Mouse (Mus musculus) adrenal gland, postnatal 36 days (tissue): Measurements from ENCODE around the gene Bysl. TPM values are rescaled to one million over a fixed set of nuclear protein-coding genes. Genes with fewer than 3 reads are reported as not detected.
A peak's percentile ranks its signal among the peaks of the same experiment; 100 is the strongest.
"Not testable (repeated sequence)": the region's sequence is repeated elsewhere in the genome, so short reads cannot be mapped to it uniquely, and the experiment has no call there.

Source experiments
- DNase-seq, 2 experiments: peaks; one replicate each; pipeline ENCODE4 v3.0.0; 2021; ENCODE audit warnings: mixed read lengths in 1 of 2
- long read RNA-seq, 2 experiments: library from polyadenylated mRNA; stranded (forward); transcript quantifications; one replicate each; pipeline ENCODE4 v2.0.0; 2021; ENCODE audit warnings: borderline sequencing depth in 2 of 2
- total RNA-seq, 2 experiments: library from RNA; stranded (reverse); gene quantifications; 2 replicates each; pipeline ENCODE4 v1.2.3; 2021

Bysl gene
- total RNA-seq = 10 to 100 TPM; 18.7 to 24.8 TPM
- long read RNA-seq, experiment 1, transcript Bysl-201 (7 exons, 3,854 nt) = major isoform, 50 of 53 reads
- long read RNA-seq, experiment 1, partial matches to known transcripts = 2 of 53 reads
- long read RNA-seq, experiment 1, other reads (novel, unspliced or antisense) = 1 of 53 reads
- long read RNA-seq, experiment 2, transcript Bysl-201 (7 exons, 3,854 nt) = major isoform, 20 of 21 reads
- long read RNA-seq, experiment 2, partial matches to known transcripts = 0 of 21 reads
- long read RNA-seq, experiment 2, other reads (novel, unspliced or antisense) = 1 of 21 reads

DNA sequence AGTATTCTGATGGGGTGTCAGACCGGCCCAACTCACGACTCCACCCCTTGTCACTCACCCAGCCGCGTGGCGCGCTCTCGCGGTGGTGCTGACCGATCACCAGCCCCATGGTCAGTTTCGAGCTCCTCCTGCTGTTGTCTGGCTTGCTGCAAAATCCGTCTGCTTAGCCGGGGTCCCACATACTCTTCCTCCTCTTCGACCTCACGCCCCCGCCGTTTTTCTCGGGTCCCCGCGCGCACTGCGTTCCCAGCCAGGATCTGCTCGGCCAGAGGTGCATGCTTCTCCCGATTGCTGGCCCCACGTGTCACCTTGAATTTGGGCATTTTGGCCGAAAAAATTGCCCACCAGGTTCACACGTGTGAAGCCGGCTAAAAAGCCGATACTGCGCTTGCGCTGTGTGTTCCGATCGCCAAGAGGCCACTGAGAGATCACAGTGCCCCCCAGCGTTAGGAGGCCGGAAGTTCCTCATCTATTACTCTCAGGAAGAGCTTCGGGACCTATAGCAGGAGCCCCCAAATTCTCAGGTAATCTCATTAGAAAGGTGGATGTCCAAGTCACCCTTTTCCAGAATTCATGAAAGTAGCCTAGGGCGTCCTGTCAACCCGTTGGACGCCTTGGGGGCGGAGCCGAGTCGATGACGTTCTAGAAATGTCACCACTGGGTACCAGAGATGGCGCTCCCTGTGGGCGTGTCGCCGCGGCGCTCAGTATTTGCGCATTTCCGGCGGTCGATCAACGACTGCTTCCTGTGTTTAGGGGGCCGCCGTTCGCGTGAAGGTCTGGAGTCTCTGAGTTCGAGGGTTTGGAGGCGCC lies at the start of gene Bysl, which contains the start of the genes Med20 and Gm20517:
Gene Bysl, minus strand, starts transcription at position 644 of the 812 bp plus-strand sequence.
Gene Med20, plus strand, starts transcription at position 734 of the 812 bp plus-strand sequence.
Gene Gm20517, plus strand, starts transcription at position 741 of the 812 bp plus-strand sequence.
- DNase-seq = peak; percentile 98

DNA sequence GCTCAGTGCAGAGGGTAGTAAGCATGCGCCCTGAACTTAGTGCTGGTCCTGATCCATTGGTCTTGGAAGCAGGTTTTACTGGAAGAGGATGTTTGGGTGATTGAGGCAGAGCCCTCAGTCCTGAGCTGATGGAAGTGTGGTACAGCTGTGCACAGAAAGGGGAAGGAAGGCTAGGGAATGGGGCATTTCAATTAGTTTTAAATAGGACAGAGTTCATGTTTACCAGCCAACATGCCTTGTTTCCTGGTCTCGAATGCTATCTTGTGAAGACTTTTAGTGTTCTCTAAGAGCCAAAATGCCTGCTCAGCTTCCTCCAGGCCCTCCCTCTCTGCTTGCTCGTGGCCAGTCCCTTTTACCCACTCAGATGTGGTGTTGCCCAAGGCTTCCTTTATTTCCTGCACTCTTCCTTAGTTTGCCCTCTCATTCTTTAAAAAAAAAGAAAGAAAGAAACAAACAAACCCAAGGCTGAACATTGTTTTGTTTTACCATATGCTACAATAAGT lies 47.5 kb upstream of the Bysl start:
- no peak for DNase-seq

DNA sequence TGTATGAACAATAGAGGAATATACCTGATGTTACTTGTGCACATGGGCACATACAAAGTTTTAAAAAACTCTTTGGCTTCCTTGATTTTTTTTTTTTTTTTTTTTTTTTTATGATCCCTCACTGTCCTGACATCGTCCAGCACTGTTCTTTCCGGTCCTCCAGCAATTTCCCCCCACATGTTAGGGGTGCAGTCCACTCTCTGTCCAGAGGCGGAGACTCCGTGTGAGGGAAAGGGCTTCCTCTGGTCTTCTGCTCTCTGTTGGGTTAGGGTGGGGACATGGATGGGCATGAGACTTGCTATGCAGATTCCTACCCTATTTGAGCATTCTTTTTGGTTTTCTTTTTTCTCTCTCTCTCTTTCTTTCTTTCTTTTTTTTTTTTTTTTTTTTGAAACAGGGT lies 46.6 kb upstream of the Bysl start:
- no peak for DNase-seq

DNA sequence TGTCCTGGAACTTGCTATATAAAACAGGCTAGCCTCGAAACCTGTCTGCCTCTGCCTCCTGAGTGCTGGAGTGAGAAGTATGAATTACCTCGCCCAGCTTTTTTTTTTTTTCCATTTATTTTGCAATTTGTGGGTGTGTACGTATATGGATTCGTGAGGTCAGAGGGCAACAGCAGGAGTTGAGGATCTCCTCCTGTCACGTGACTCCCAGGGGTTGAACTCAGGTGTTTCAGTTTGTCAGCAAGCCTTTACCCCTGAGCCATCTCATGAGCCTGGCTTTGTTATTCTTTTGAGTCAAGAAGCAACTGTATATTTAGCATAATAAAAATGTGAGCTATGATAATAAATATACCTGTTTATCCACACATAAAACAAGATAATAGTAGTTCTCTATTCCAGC lies 44.4 kb upstream of the Bysl start:
- DNase-seq = no peak

DNA sequence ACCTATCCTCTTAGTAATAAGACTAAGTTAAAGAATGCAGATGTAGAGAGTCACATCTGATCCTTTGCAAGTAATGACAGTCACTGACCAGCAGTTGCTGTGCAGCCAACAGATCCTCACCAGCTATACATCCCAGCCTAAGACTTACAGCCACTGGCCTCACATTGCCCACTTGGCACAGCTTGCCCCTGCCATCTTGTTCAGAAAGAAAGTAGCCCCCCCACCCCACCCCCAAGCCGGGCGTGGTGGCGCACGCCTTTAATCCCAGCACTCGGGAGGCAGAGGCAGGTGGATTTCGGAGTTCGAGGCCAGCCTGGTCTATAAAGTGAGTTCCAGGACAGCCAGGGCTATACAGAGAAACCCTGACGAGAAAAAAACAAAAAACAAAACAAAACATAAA lies 43.1 kb upstream of the Bysl start:
- DNase-seq = not testable (repeated sequence)

DNA sequence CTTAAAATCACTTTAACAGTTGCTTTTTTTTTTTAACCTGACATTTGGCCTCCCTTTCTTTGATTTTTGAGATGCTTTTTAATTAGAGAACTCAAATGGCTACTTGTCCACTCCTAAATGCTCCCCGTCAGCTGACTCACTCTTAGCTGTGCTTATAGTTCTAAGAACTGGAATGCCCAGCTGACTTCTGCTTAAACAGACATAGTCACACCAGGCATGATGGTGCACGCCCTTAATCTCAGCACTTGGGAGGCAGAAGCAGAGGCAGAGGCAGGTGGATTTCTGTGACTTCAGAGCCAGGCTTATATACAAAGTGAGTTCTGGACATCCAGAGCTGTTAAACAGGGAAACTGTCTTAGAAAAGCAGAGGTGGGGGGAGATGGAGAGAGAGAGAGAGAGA lies 40.7 kb upstream of the Bysl start:
- DNase-seq = no peak

DNA sequence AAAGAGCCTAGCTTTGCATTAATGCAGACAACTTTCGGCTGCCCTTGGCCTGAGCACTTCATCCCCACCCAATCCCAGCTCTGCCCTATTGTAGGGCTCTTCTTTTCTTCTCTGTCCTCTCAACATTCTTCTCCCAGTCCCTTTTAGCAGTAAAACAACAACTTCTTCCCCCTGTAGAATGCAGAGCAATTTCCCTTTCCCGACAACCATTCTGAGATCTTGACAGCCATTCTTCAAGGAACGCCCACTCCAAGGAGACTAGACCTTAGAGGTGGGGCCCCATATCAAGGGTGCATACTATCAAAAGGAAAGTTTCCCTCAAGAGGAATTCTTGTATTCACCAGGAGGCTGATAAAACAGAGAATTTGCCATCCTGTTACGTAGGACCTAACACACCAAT lies 37.7 kb upstream of the Bysl start:
- no peak for DNase-seq

DNA sequence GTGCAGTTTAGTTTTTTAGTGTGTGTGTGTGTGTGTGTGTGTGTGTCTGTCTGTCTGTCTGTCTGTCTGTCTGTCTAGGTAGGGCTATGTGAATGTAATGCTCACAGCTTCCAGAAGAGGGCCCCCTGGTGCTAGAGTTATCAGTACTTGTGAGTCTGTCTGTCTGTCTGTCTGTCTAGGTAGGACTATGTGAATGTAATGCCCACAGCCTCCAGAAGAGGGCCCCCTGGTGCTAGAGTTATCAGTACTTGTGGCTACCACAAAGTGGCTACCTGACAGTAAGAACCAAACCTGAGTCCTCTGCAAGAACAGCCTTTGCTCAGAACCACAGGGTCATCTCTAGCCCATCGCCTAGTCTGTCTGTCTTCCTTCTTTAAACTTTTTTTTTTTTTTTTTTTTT lies 35.4 kb upstream of the Bysl start:
- peak; percentile 12 to 77 for DNase-seq

DNA sequence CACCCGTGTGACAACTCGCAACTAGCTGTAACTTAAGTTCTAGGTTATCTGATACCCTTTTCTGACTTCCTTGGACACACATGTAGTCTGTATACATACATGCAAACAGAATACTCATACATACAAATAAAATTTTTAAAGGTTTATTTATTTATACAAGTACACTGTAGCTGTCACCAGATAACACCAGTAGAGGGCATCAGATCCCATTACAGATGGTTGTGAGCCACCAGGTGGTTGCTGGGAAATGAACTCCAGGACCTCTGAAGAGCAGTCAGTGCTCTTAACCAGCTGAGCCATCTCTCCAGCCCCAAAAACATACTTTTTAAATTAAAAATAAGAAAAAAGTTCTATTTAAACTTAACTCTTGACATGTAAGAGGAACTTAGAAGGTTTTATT lies 31.7 kb upstream of the Bysl start:
- no peak for DNase-seq

DNA sequence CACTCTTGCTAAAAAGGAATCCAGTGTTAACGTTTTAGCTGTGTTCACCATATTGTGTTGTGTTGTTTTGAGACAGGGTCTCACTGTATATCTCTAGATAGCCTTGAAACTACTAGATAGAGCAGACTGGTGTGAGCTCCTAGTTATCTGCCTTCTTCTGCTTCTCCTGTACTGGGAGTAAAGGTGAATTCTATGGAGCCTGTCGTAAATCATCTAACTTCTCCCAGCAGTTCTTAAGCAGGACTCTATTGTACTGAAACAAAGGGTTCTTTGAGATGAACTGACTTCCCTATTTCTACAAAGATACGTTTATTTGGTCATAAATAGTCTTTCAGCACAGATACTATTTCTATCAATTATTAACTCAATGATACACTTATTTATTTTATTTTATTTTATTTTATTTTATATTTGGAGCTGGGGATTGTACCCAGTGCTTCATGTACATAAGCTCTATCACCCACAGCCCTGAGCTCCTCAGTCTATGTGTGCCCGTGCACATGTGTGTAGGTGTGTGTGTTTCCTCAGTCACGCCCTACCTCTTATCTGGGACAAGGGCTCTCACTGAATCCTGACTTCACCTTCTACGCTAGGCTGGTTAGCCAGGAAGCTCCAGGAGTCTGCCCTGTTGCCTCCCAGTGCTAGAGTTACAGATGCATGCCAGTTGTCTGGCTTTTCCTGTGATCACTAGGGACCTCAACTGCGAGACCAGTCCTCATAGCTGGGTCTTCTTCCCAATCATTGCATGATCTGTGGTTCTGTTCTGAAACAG lies 22.9 kb upstream of the Bysl start:
- no peak for DNase-seq

DNA sequence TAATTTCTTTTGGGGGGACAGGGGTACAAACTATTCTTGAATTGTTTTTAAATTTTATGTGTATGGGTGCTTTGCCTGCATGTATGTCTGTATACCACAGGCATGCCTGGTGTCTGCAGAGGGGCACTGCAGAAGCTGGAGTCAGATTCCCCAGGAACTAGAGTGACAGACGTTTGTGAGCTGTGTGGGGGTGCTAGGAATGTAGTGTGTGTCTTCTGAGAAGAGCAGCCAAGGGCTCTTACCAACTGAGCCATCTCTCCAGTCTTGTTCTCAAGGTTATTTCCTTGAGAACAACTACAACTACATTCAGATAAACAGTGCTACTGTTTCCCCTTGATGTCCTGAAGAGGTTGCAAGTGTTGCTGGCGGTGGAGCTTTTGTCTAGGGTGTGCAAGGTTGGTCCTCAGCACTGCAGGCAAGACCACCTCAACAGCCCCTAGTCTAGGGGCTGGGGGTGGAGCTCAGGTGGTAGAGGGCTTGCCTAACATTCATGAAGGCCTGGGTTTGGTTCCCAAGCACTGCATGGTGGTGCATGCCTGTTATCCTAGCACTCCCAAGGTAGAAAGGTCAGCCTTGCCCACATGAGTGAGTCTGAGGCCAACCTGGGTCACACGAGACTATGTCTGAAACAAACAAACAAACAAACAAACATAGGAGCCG lies 21.0 kb upstream of the Bysl start:
- DNase-seq = no peak

DNA sequence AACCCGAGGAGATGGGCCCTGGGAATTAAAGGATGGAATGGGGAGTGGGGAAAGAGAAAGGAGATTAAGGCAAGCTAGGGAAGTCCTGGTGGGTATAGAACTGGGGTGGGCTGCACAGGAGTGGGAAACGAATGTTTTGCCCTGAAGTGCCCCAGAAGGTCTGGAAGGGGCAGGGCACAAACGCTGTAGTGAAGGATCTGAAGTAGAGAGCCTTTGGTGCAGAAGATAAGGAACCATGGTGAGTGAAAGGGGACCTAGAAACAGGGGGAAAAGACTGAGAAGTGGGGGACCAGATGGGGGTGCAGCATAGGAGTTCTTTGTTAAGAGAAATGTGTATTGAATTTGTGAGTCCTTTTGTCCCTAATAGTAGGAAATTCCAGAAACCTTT lies 19.4 kb upstream of the Bysl start, which contains the start of gene Usp49:
Gene Usp49, plus strand, starts transcription at position 13 of the 388 bp plus-strand sequence.
- DNase-seq = no peak

DNA sequence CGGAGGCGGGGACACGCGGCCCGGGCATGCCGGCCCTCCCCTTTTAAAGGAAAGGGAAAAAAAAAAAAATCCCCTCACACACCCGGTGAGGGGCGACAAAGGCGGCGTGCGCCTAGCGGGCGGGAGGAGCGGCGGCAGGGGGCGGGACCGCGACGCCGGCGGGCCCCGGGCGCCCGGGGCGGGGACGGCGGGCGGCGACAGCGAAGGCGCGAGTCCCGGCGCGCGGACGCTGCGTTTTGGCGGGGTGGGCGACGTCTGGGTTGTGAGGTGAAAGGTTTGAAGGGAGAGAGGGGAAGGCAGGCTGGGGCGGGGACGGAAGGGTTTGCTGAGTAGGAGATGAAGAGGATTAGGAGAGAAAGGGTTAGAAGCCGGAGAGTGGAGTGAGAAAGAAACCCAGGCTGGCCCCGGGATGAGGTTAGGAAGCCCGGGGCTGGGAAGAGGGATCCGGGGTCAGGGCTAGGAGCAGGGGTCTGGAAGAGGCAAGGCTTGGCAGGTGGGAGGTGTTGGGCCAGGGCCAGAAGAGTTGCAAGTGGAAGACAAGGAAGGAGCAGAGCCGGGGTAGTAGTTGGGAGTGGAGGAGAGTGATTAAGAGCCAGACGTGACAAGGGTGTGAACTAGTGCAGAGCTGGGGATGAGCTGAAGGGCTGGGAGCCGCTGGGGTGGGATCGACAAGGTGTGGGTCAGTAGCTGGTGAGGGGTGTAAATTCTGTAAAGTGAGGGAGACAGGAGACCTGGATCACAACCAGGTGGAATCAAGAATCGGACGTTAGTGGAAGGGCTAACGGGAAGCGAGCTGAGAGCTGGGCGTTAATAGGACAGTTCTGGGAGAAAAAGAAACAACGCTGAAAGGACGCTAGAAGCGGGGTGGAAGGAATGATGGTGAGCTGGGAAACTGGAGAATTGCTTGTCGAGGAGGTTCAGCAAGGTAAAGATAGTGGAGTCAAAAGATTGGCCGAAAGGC lies 18.7 kb upstream of the Bysl start:
- DNase-seq = peak in 1 of 2 experiments; percentile 70

DNA sequence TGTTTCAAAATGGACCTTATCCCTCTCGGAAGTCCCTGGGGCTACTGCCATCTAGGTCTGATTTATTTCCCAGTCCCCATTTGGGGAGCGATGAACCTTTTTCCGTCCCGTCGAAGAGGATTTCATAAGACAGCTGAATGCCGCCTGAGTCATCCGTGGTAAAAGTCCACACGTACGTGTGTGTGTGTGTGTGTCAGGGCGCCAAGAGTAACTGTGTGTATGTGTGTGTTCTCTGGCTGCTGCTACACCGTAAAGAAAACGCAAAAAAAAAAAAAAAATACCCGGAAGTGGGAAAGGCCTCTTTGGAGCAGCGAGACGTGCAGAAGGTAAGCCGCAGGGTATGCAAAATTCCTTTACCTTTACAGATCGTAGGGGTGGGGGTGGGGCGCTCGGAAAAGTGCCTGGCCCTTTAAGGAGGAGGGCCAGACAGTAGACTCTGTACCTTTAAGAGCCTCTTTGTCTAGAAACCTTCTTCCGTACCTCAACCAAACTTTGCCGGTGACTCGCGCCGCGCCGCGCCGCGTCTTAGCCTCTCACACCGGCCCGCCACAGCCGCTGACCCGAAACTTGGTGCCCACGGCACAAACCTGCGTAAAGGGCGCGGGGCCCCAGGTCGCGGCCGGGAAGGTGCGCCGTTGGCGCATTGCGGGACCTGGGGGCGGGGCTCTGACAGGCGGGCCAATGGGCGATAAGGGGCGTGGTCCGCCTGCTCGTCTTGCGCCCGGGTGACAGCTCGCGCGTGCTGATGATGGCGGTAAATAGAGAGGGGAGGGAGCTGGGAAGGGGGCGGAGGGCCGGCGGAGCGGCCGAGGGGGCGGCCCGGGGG lies 17.8 kb upstream of the Bysl start:
- DNase-seq = peak; percentile 96 to 98

DNA sequence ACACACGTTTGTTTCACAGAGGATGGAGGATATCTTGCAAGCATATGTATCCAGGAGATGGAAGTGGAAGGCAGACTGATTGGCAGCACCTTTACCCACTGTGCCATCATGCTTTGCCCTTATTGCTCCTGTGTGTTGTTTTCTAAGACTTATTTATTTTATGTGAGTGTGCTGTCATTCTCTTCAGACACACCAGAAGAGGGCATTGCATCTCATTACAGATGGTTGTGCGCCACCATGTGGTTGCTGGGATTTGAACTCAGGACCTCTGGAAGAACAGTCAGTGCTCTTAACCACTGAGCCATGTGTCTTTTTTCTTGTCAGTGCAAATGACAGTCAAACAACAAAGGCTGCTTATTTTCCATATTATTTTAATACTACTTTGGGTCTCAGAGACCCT lies 16.5 kb upstream of the Bysl start:
- DNase-seq = no peak

DNA sequence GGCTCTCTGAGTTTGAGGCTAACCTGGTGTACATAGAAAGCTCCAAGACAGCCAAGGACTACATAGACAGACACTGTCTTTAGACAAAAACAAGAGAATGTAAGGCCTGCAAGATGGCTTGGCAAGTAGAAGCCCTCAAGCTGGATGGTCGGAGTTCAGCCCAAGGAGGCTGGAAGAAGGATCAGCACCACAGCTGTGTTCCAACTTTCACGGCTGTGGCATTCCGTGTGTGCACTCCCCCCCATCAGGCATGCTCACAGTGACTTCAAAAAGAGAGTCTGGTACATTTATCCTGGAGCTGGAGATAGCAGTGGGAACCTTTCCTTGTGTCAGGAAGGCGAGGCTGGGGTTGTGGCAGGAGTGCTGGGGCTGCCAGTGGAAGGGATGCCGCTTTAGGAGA lies 14.7 kb upstream of the Bysl start:
- no peak for DNase-seq

DNA sequence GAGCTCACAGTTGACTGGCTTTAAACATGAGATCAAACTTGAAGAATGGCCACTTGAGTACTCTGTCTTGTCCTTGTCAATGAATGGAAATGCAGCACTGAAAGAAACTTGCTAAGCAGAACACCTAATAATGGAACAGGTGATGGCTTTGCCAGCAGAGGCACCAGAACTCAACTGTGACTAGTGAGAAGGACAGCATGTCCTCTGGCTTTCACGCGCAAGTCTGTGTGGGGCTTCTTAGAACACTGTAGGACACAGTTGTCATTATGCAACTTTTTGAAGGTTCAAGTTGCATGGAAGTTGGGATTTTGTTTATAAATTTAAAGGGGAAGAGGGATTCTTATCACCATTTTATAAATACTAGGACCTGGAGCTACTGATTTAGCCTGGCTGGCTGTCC lies 13.8 kb upstream of the Bysl start:
- DNase-seq = no peak

DNA sequence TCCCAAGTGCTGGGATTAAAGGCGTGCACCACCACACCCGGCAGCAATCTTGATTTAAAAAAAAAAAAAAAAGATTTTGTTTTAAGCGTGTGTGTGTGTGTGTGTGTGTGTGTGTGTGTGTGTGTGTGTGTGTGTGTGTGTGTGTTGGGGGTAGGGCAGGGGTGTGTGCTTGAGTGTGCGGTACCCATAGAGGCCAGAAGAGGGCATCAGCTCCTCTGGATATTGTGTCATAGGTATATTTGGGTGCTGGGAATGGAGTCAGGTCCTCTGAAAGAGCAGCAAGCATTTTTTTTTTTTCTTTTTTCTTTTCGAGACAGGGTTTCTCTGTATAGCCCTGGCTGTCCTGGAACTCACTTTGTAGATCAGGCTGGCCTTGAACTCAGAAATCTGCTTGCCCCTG lies 13.3 kb upstream of the Bysl start:
- not testable (repeated sequence) for DNase-seq

DNA sequence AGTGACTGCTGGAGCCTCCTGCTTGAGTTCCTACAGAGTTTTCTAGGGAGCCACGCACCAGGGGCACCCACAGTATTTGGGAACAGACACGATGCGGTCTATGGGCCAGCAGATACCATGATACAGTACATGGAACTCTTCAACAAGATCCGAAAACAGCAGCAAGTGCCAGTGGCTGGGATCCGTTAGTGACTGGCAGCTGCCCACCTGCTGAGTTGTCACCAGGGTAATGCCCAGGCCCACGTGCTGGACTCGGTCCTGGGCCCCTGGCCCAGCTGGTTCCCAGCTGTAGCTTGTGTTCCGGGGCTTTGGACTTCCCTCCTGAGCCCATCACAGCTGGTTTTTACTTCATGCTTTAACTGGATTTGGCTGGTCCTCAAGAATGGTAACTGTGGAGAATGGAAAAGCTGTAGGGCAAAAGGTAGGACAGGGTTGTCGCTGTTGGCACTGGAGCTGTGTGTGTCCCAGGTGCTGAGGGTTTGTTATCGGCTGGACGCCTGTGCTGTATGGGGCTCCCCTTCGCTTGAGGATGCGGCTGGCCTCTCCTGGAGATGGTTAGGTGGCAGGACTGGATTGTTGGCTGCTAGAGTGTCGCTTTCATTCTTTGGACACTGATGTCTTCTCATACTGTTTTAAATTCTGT lies 11.7 kb upstream of the Bysl start:
- DNase-seq = no peak
